ENCODE assay signal across 9 mouse cellular contexts in the genomic region with DNA sequence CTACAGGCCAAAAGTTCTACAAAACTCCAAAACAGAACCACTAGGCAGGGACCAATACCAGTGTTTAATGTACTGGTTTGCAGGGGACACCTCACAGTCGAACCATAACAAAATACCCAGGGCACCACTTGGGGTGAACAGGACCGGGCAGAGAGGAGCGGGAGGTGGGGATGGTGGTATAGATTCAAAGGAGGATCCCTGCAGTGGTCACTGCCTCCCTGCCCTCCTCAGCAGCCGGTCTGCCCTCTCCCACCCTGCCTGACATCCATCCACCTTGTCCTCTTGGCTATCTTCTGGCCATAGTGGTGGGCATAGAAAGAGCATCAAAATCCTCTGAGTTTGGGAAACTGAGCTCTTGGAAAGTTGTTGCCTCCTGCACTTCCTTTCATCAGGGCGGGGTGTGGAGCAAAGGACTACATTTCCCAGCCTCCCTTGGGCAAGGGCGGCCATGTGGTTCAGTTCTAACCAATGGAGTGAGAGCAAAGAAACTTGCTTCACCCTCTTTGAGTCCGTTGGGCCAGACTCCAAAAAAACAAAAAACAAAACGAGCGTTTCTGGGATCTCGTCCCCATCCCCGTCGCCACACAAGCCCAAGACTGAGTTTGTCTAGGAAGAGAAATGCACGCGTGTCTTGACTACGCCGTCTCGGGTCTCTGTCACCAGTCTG. TPM values are rescaled to one million over a fixed set of nuclear protein-coding genes. Genes with fewer than 3 reads are reported as not detected.
A peak's percentile ranks its signal among the peaks of the same experiment; 100 is the strongest.
DNase-seq lines count a peak whose midpoint lies in the region; ATAC-seq lines count a peak whose summit lies in the region.
"Had no signal": no experiment of that assay in that cellular context is flagged by ENCODE, and none has a peak within 500 bp of the region (broad histone marks: within the 10 kb centered on the region; RNA-seq: fewer than 3 reads in every experiment).

No protein-coding gene starts in this region.

- H3K4me1 ChIP-seq in forebrain, embryonic 13.5 days = peaks cover 5% of the 10 kb centered on the region

- no peak overlapping the region for H3K27ac ChIP-seq in forebrain, embryonic 13.5 days

- peak; percentile 59 for DNase-seq in layer of hippocampus, adult 11-12 months (ENCODE audit: low spot score)
- DNase-seq in layer of hippocampus, postnatal 25 days (ENCODE audit: extremely low spot score in 1 of 2, low spot score in 1 of 2) = no peak
- DNase-seq in brain, embryonic 18.5 days (ENCODE audit: low read depth, low spot score) = peak; percentile 46
- DNase-seq in heart, postnatal 36 days = peak; percentile 50 to 61
- peak; percentile 47 for DNase-seq in large intestine, adult 2 months (ENCODE audit: low read depth, low spot score)
- peak; percentile 69 for DNase-seq in lung, postnatal 25 days (ENCODE audit: low spot score)
- DNase-seq in right cerebral cortex, postnatal 25 days = peak; percentile 55

- 1% methylated on average over 17 of the region's 17 CpGs for WGBS in forebrain, embryonic 13.5 days
- 7% methylated on average over 17 of the region's 17 CpGs for WGBS in large intestine, adult 2 months

- H3K36me3 ChIP-seq in forebrain, embryonic 13.5 days (ENCODE audit: poor library complexity, severe bottlenecking) = peaks cover 17% of the 10 kb centered on the region
- H3K36me3 ChIP-seq: G1E had no signal

- peak overlapping the region; percentile 59 for H3K9ac ChIP-seq in forebrain, embryonic 13.5 days

- ATAC-seq in forebrain, embryonic 13.5 days = peak; percentile 90

- peak overlapping the region; percentile 43 for H3K4me3 ChIP-seq in forebrain, embryonic 13.5 days

- no peaks in the 10 kb centered on the region for H3K9me3 ChIP-seq in forebrain, embryonic 13.5 days (replicated peaks)
- H3K9me3 ChIP-seq: G1E had no signal

- no peaks in the 10 kb centered on the region for H3K27me3 ChIP-seq in forebrain, embryonic 13.5 days

- intact Hi-C loops in heart, postnatal 36 days (cut with DNase I) = loop anchor here (5.0 kb wide), 1 partner anchor 85 kb away; no protein-coding TSS in a partner anchor

- peak overlapping the region; percentile 59 for H3K4me2 ChIP-seq in forebrain, embryonic 13.5 days

RNA-seq across cellular contexts. Expression of a gene that starts 16.5 kb away (rescaled TPM):
- total RNA-seq in layer of hippocampus, postnatal 25 days (2021) = under 1 TPM; 0.25 to 0.49 TPM
- polyA plus RNA-seq in forebrain, embryonic 13.5 days (2015; fragmentation: Nextera tagmentation; extraction: Ambion mirVana) = 0.06 and 0.16 TPM in 2 replicates
- total RNA-seq in heart, postnatal 36 days (2021) = 10 to 100 TPM; 12.5 to 16.2 TPM
- polyA plus RNA-seq in large intestine, adult 2 months (2012; rRNA removed) = 54.9 and 69.9 TPM in 2 replicates
- polyA plus RNA-seq: G1E had no signal

RNA-seq across cellular contexts. Expression of a gene that starts 52.1 kb away (rescaled TPM):
- 100 to 1,000 TPM; 259 to 284 TPM for total RNA-seq in layer of hippocampus, postnatal 25 days (2021)
- polyA plus RNA-seq in forebrain, embryonic 13.5 days (2015; fragmentation: Nextera tagmentation; extraction: Ambion mirVana) = 72.7 and 77.6 TPM in 2 replicates
- total RNA-seq in heart, postnatal 36 days (2021) = 10 to 100 TPM in 1 of 2 experiments, 1 to 10 TPM in 1; 9.5 to 10.5 TPM
- 1.3 and 1.8 TPM in 2 replicates for polyA plus RNA-seq in large intestine, adult 2 months (2012; rRNA removed)
- polyA plus RNA-seq: G1E had no signal

Comparison
In these comparisons a context has a peak if more than half of its experiments do, and no peak if none do; other contexts are left out.
1. DNase-seq: peak in layer of hippocampus, adult 11-12 months (single experiment), brain, embryonic 18.5 days (single experiment), heart, postnatal 36 days (2 of 2), large intestine, adult 2 months (single experiment), lung, postnatal 25 days (single experiment) and right cerebral cortex, postnatal 25 days (single experiment); none in layer of hippocampus, postnatal 25 days (0 of 2).
2. RNA of a gene that starts 16.5 kb away (total RNA-seq): 12.5 to 16.2 TPM in heart, postnatal 36 days; 0.25 to 0.49 TPM in layer of hippocampus, postnatal 25 days; every median in the first group is over 4 times any median in the second.
3. RNA of a gene that starts 52.1 kb away (total RNA-seq): 259 to 284 TPM in layer of hippocampus, postnatal 25 days; 9.5 to 10.5 TPM in heart, postnatal 36 days; every median in the first group is over 10 times any median in the second.